Mouse (Mus musculus) heart, adult 2 months (tissue): ENCODE data around the gene Lpcat2. TPM values are rescaled to one million over a fixed set of nuclear protein-coding genes. Genes with fewer than 3 reads are reported as not detected.

Experiments
- DNase-seq, 2 experiments: peaks; one replicate each; pipeline ENCODE4 v3.0.0; 2021
- H3K27ac ChIP-seq: fragments of 200-600 bp; 2 replicates; pipeline ENCODE4 v1.8.1; 2022
- H3K27me3 ChIP-seq: fragments of 200-500 bp; 2 replicates; pipeline ENCODE4 v1.6.1; 2012; ENCODE audit warnings: mild to moderate bottlenecking, low read length, inconsistent platforms, mixed read lengths; ENCODE audit not compliant: control insufficient read depth, insufficient read depth
- H3K36me3 ChIP-seq: fragments of 200-500 bp; 2 replicates; pipeline ENCODE4 v1.6.1; 2012; ENCODE audit warnings: low read length, inconsistent platforms; ENCODE audit not compliant: control insufficient read depth, insufficient read depth
- H3K4me1 ChIP-seq: fragments of 200-500 bp; 2 replicates; pipeline ENCODE4 v1.6.1; 2011; ENCODE audit warnings: low read length; ENCODE audit not compliant: control insufficient read depth, insufficient read depth
- H3K4me3 ChIP-seq: fragments of 200-600 bp; 2 replicates; pipeline ENCODE4 v1.8.1; 2022
- H3K79me2 ChIP-seq: fragments of 200-500 bp; replicated peaks from 2 replicates; pipeline ENCODE4 v1.6.1; 2012; ENCODE audit warnings: mild to moderate bottlenecking, inconsistent platforms, low read length, moderate library complexity, mixed read lengths; ENCODE audit not compliant: control insufficient read depth, insufficient read depth
- H3K9ac ChIP-seq: fragments of 200-500 bp; 2 replicates; pipeline ENCODE4 v1.6.1; 2012; ENCODE audit warnings: low read depth, mild to moderate bottlenecking, control low read depth, inconsistent platforms, low read length, mixed read lengths
- CTCF ChIP-seq: fragments of 200-600 bp; IDR thresholded peaks from 2 replicates; pipeline ENCODE4 v1.8.1; 2022; ENCODE audit warnings: antibody characterized with exemption, mild to moderate bottlenecking, moderate library complexity
- EP300 ChIP-seq: fragments of 200-500 bp; IDR thresholded peaks from 2 replicates; pipeline ENCODE4 v1.6.1; 2011; ENCODE audit warnings: low read depth, low read length, control low read depth; ENCODE audit not compliant: insufficient read depth
- POLR2A ChIP-seq: fragments of 200-500 bp; IDR thresholded peaks from 2 replicates; pipeline ENCODE4 v1.6.1; 2011; ENCODE audit warnings: mild to moderate bottlenecking, low read depth, low read length, control low read depth; ENCODE audit not compliant: insufficient read depth
- WGBS: fragments of 180-500 bp; shearing (Covaris S2); methylation state at CpG from one replicate; pipeline ENCODE4 v1.1.7; 2018; 5-methylcytosine and 5-hydroxymethylcytosine counted together
- intact Hi-C: fragments of 180-260 bp; cut with DNase I; formaldehyde crosslinking; loops from one replicate; pipeline ENCODE4 v1.15.1; 2025
- long read RNA-seq: library from polyadenylated mRNA; stranded (forward); transcript quantifications from one replicate; pipeline ENCODE4 v2.0.0, GENCODE M21; 2021
- polyA plus RNA-seq: library from polyadenylated mRNA; depleted of rRNA; stranded (reverse); fragments of >200 nt; gene quantifications from 2 replicates; pipeline ENCODE4 v1.2.3, GENCODE M21; 2012; rRNA removed
- total RNA-seq, 2 experiments: library from RNA; stranded (reverse); gene quantifications; 2 replicates each; pipeline ENCODE4 v1.2.3; 2021

The Lpcat2 gene
- total RNA-seq (1 to 10 TPM in 1 of 2 experiments, under 1 TPM in 1; 0.89 to 1.4 TPM), polyA plus RNA-seq (0.72 and 1.1 TPM in 2 replicates)
- long read RNA-seq, transcript Lpcat2-201 (14 exons, 2,811 nt) = major isoform, 5 of 5 reads
- long read RNA-seq, partial matches to known transcripts = 0 of 5 reads
- long read RNA-seq, other reads (novel, unspliced or antisense) = 0 of 5 reads

GRCm38 (mm10) chr8:92855171-92855894, at the start of gene Lpcat2:
Gene Lpcat2, plus strand, starts transcription at chr8:92855339.
- H3K9ac ChIP-seq = peak within 1 kb of the TSS; percentile 28

DNA sequence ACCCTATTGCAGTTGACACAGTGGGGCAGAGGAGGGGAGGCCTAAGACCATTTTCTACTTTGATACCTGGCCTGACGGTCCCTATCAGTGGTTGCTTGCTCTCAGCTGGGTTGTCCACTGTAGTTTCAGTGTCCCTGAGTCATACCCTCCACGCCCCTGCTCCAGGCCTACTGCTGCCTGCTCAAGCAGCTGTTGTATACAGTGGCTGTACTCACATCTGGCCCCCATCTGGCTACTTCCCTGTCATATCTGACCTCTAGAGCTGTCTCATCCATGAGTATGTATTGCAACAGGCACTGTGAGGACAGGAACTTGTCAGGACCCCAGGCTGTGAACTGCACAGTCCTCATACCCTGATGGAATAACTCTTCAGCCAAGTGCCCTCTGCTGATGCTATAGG, 42.4 kb upstream of the Lpcat2 start:
- H3K36me3 ChIP-seq = no peaks in the 10 kb centered on the region
- no peak overlapping the region for H3K27ac ChIP-seq
- H3K27me3 ChIP-seq = peaks cover 2% of the 10 kb centered on the region; the same call in 1 of the 2 replicates
- no peaks in the 10 kb centered on the region for H3K79me2 ChIP-seq
- 73% methylated on average over 2 of the region's 2 CpGs for WGBS
- H3K4me1 ChIP-seq = no peaks in the 10 kb centered on the region
- no peak for DNase-seq
- H3K4me3 ChIP-seq = no peak overlapping the region
- intact Hi-C loops = no loop called here
- no peak overlapping the region for H3K9ac ChIP-seq
- no peak for TF ChIP-seq POLR2A
- TF ChIP-seq EP300 = no peak
- no peak for TF ChIP-seq CTCF

More at GRCm38 (mm10) chr8:92855171-92855894, at the start of gene Lpcat2:
- TF ChIP-seq EP300 = no peak
- no peak for TF ChIP-seq POLR2A
- no peak for TF ChIP-seq CTCF
- peak; percentile 72 to 75 for DNase-seq
- Histone ChIP-seq H3K4me3 (peak within 1 kb of the TSS; percentile 43), H3K27ac (0 out of 2 replicates have a peak within 1 kb of the TSS, but pooled peaks have one; percentile 28), H3K27me3 (peaks cover 7% of the 10 kb centered on the region; the same call in 1 of the 2 replicates), H3K79me2 (no peaks in the 10 kb centered on the region), H3K4me1 (peaks cover 5% of the 10 kb centered on the region), H3K36me3 (no peaks in the 10 kb centered on the region)
- intact Hi-C loops = no loop called here
- 3% methylated on average over 50 of the region's 50 CpGs for WGBS

DNA sequence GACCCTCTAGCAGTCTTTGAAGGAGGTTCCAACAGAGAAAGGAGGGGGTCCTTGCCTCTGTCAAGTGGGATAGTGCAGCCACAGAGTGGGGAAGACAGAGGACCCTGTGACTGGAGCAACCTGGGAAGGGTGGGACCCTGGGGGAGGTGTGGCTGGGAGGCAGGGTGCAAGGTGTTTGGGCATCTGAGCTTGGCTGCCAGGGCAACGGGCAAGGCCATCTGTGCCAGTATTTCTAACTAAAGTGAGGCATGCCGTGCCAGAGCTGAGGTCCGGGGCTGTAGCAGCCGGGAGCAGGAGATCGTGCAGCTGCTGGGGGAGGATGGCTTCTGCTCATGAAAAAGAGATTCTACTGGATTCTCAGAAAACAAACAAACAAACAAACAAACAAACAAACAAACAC, 39.5 kb upstream of the Lpcat2 start:
- no peaks in the 10 kb centered on the region for H3K79me2 ChIP-seq
- intact Hi-C loops = no loop called here
- no peaks in the 10 kb centered on the region for H3K27me3 ChIP-seq
- no peak overlapping the region for H3K4me3 ChIP-seq
- no peak overlapping the region for H3K9ac ChIP-seq
- H3K36me3 ChIP-seq = no peaks in the 10 kb centered on the region
- WGBS = 75% methylated on average over 5 of the region's 5 CpGs
- no peak overlapping the region for H3K27ac ChIP-seq
- TF ChIP-seq CTCF (no peak), EP300 (no peak)
- peaks cover 1% of the 10 kb centered on the region; the same call in 1 of the 2 replicates for H3K4me1 ChIP-seq
- DNase-seq = no peak

DNA sequence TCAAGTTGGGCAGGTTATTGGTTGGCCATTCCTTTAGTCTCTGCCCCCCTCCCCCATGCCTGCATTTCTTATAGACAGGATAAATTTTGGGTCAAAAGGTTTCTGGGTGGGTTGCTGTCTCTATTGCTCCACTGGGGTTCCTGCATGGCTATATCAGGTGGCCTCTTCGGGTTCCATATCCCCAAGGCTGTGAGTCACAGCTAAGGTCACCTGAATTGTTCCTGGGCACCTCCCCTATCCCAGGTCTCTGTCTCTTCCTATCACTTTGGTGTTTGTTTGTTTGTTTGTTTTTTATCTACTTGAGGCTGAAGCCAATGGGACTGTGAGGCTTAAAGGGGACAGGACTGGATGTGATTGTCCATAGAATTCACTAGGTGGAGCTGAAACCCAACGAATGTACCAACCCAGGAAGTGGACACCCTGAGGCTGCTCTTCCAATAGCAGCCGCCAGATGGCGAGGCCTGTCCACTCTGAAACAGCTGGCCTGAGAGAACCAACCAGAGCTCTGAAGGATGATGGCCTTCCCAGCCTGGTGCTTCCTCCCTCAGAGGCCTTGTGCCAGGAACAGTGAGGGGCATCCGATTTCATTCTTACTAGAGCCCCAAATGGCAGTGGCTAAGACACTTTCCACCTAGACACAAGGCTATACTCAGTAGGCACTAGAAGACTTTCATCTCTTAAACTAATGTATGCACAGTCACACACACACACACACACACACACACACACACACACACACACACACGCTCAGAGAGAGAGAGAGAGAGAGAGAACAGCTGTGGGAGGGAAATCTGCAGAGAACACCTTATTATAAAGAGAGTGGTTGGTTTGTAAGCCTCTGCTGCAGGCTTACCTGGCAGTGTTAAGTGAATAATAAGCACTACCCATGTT, 37.0 kb upstream of the Lpcat2 start:
- H3K27ac ChIP-seq = no peak overlapping the region
- H3K36me3 ChIP-seq = no peaks in the 10 kb centered on the region
- H3K4me1 ChIP-seq = peaks cover 1% of the 10 kb centered on the region; the same call in 1 of the 2 replicates
- no peaks in the 10 kb centered on the region for H3K27me3 ChIP-seq
- no peak overlapping the region for H3K9ac ChIP-seq
- TF ChIP-seq CTCF (no peak; the same call in 1 of the 2 replicates), POLR2A (no peak), EP300 (peak; percentile 99)
- no peak overlapping the region for H3K4me3 ChIP-seq
- H3K79me2 ChIP-seq = no peaks in the 10 kb centered on the region
- WGBS = 29% methylated on average over 6 of the region's 6 CpGs
- DNase-seq = peak; percentile 88 to 93
- intact Hi-C loops = loop anchor here (1.0 kb wide), 2 partner anchors 65 to 179 kb away; no protein-coding TSS in a partner anchor

- H3K4me1 ChIP-seq = peaks cover 1% of the 10 kb centered on the region; the same call in 1 of the 2 replicates
- no peak overlapping the region for H3K27ac ChIP-seq
- H3K9ac ChIP-seq = no peak overlapping the region
- TF ChIP-seq EP300 (no peak), POLR2A (no peak), CTCF (no peak)
- no peaks in the 10 kb centered on the region for H3K36me3 ChIP-seq
- intact Hi-C loops = no loop called here
- DNase-seq = no peak
- H3K79me2 ChIP-seq = no peaks in the 10 kb centered on the region
- H3K4me3 ChIP-seq = no peak overlapping the region
- H3K27me3 ChIP-seq = no peaks in the 10 kb centered on the region
These were observed 34.0 kb upstream of the Lpcat2 start for GRCm38 (mm10) chr8:92821151-92821550.
